Mouse (Mus musculus): ENCODE measurements around the gene Trim40. TPM values are rescaled to one million over a fixed set of nuclear protein-coding genes. Genes with fewer than 3 reads are reported as not detected.

The Trim40 gene
- total RNA-seq, 1 experiment from 2014 or later, result not detected

DNA sequence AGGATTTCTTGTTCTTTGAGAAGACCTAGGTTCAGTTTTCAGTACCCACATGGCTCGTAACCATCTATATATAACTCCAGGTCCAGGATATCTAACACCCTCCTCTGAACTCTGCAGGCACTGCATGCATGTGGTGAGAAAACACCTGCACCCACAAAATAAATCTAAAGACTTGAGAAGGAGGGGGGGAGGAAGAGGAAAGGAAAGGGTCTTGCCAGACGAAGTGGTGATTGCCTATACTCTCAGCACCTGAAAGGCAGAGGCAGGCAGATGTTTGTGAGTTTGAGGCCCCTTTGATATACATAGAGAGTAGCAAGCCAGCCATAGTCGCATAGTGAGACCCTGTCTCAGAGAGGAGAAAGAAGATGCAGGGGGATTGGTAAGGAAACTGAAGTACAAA lies 50.0 kb downstream of the Trim40 start:
- no peak for DNase-seq

DNA sequence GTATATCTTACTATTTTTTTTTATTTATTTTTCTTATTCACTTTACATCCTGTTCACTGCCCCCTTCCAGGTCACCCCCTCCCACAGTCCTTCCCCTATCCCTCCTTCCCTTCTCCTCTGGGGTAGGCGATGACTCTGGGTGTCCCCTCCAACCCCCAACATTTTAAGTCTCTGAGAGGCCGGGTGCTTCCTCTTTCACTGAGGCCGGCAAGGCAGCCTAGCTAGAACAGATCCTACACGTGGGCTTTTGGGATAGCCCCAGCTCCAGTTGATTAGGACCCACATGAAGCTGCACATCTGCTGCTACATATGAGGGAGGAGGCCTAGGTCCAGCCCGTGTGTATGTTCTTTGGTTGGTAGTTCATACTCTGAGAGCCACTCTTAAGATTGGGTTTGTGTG lies 50.9 kb downstream of the Trim40 start:
- DNase-seq, result no peak

DNA sequence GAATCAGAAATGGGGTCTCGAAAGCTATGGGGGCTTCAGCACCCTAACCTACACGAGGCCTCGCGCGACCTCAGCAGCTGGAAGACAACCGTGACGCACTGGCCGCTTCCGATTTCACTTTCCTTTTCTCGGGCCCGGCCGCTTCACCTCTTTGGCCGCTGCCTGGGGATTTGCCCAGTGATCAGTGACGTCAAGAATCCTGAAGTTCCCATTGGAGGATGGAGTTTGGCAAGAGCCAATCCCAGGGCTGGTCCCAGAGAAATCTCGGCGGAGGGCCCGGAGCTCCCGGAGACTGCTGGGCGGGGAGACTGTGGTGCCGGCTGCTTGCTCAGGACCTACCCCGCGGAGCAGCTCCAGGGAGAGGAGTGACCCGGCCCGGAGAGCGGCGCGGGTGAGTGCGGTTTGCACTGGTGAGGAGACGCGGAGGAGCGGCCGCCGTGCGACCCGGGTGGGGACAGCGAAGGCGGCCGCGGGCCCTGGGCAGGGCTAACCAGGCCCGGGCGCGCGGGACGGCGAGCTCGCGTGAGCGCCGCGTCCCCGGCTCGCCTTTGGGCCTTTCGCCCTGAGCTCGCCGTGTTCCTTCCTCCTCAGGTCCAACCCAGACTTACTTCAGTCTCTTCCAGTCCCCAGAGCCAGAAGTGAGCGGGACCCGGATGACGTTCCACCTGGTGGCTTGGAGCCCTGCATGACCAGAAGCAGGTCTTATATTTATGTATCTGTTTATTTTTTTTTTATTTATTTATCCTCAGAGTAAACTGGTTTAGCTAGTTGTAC lies 52.9 kb downstream of the Trim40 start, which contains the start of gene Trim26:
Gene Trim26, plus strand, starts transcription at position 261 of the 774 bp plus-strand sequence.
- DNase-seq, result peak; percentile 99

DNA sequence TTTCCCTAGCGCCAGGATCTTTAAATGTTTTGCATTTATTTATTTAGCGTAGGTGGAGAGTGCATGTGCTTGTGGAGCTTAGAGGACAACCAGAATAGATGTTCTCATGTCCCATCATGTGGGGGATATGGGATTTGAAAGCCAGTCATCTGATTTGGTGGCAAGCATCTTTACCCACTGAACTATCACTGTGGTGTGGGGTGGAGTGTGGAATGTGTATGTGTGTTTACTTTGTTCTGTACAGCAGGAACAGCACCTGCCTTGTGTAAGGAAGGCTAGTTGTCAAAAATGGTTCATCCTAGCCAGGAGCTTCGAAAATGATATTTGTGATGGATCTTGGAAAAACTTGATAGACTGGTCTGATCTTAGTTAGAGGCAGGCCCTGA lies 53.5 kb downstream of the Trim40 start:
- peak; percentile 13 for DNase-seq

DNA sequence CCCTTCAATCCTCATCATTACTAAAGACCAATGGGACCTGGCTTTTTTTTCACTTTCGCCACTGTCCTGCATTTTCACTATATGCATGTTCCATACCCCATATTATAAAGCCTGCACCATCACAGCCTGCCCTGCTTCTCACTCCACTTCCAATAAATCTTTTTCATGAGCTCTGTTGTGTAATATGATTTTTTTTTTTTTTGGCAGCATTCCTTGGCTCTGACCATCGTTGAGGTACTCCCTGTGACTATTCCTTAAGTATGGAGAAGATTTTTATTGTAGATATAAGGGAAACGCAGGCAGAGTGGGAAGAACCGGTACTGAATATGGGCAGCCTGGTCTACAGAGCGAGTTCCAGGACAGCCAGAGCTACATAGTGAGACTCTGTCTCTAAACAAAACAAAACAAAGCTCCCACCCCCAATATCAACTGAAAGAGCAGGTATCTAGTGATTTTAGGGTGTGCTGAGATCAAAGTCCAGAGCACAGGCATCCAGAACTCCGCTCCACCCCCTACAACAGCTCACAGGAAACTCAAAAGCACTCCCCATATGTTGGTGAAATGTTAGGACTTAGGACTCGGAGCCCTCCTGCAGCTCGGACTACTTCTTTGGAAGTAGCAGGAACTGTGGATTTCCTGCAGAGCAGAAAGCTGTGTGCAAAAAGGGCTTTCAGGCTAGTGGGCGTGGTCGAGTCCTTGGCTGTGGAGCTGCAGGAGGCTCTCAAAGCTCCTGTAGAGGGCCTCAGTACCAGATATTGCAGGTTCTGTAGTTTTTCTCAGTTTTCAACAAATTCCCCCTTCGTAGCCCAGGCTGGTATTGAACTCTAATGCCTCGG lies 54.1 kb downstream of the Trim40 start:
- DNase-seq, result peak; percentile 79

DNA sequence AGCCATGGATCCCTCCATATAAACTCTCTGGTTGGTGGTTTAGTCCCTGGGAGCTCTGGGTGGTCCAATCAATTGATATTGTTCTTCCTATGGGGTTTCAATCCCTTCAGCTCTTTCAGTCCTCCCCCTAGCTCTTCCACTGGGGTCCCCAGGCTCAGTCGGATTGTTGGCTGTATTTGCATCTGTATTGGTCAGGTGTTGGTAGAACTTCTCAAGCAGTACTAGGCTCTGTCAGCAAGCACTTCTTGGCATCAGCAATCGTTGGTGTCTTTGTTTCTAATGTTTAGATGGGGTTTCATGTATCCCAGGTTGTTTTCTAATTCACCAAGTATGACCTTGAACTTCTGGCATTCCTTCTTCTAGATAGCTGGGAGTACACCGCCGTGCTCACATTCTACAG lies 57.2 kb downstream of the Trim40 start:
- no peak for DNase-seq

Other genes starting within 250 kb of the Trim40 start
- gene H2-M9, start 247.5 kb downstream of the Trim40 start, total RNA-seq (2021), result 0.30 and 1.0 TPM in 2 replicates
- not detected in 2 replicates for gene H2-M1, start 217.9 kb downstream of the Trim40 start, total RNA-seq (2021)
- gene H2-M10.5, start 117.2 kb downstream of the Trim40 start, total RNA-seq (2021), result not detected in 2 replicates
- not detected in 2 replicates for gene H2-M10.6, start 78.0 kb downstream of the Trim40 start, total RNA-seq (2021)
- 45.3 and 55.8 TPM in 2 replicates for gene Trim26, start 53.0 kb downstream of the Trim40 start, total RNA-seq (2021)
- gene Trim15, start 22.9 kb downstream of the Trim40 start, total RNA-seq (2021), result not detected in 2 replicates
- gene Trim10, start 20.5 kb downstream of the Trim40 start, total RNA-seq (2021), result 1.3 and 6.7 TPM in 2 replicates
- not detected in 2 replicates for gene Trim31, start 8.0 kb upstream of the Trim40 start, total RNA-seq (2021)
- gene Rnf39, start 52.8 kb upstream of the Trim40 start, total RNA-seq (2021), result 0.45 and 1.1 TPM in 2 replicates
- gene Ppp1r11, start 61.6 kb upstream of the Trim40 start, total RNA-seq (2021), result 77.1 and 81.0 TPM in 2 replicates
- 36.5 and 39.8 TPM in 2 replicates for gene Znrd1, start 68.4 kb upstream of the Trim40 start, total RNA-seq (2021)
- gene Znrd1as, start 68.5 kb upstream of the Trim40 start, total RNA-seq (2021), result 10.6 and 10.9 TPM in 2 replicates
- not detected in 2 replicates for gene 2410137M14Rik, start 91.1 kb upstream of the Trim40 start, total RNA-seq (2021)
- gene H2-M5, start 99.4 kb upstream of the Trim40 start, total RNA-seq (2021), result 0.34 TPM in 1 of 2 replicates, not detected in the other
- 4.1 and 4.5 TPM in 2 replicates for gene Zfp57, start 111.0 kb upstream of the Trim40 start, total RNA-seq (2021)
- not detected in 2 replicates for gene Mog, start 133.3 kb upstream of the Trim40 start, total RNA-seq (2021)
- gene Gabbr1, start 155.8 kb upstream of the Trim40 start, total RNA-seq (2021), result 24.2 and 32.7 TPM in 2 replicates
- not detected in 2 replicates for gene Olfr90, start 198.4 kb upstream of the Trim40 start, total RNA-seq (2021)
- gene Olfr91, start 208.2 kb upstream of the Trim40 start, total RNA-seq (2021), result not detected in 2 replicates
- not detected in 2 replicates for gene Olfr92, start 230.0 kb upstream of the Trim40 start, total RNA-seq (2021)

All from adrenal gland, postnatal 14 days (tissue).